Mouse (Mus musculus): ENCODE results near the gene Kcnn4.

DNA sequence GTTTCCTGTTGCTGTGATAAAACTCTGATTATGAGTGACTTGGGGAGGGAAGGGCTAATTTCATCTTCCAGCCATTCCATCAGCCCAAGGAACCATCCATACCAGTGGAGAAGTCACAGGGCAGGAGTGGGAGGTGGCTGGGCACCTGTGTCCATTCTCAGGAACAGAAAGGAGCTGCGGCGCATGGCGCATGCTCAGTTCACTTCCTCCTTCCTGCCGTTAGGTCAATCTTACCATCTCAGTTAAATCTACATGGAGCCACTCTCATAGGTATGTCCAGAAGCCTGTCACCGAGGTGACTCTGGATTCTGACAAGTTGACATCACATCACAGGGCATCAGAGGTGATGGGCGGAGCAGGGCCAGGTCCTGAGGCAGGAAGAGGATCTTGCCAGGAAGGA, 14.4 kb upstream of the Kcnn4 start:
- TF ChIP-seq POLR2A (IDR thresholded peaks at IDR 0.05; ENCODE audit: low read depth, low read length), result no peak
- TF ChIP-seq CTCF (IDR thresholded peaks at IDR 0.05; ENCODE audit: extremely low read depth, insufficient read depth, insufficient read length, insufficient replicate concordance), result no peak
